Mouse (Mus musculus) thymus, postnatal 4 days (tissue): ENCODE measurements around the gene Rfwd3.
"Not testable (repeated sequence)": the region's sequence is repeated elsewhere in the genome, so short reads cannot be mapped to it uniquely, and the experiment has no call there.

Source experiments
- DNase-seq: peaks from one replicate; pipeline ENCODE4 v3.0.0; 2021

The Rfwd3 gene

GRCm38 (mm10) chr8:111282093-111282492 lies 17.9 kb downstream of the Rfwd3 start:
- no peak for DNase-seq

GRCm38 (mm10) chr8:111268277-111268676 lies 31.7 kb downstream of the Rfwd3 start:
- DNase-seq = peak; percentile 14

- DNase-seq = not testable (repeated sequence)
Observed at GRCm38 (mm10) chr8:111266161-111266560, 33.9 kb downstream of the Rfwd3 start.

- no peak for DNase-seq
Observed at GRCm38 (mm10) chr8:111264693-111265220, 35.3 kb downstream of the Rfwd3 start.

- no peak for DNase-seq
Observed at GRCm38 (mm10) chr8:111261981-111262381, 38.0 kb downstream of the Rfwd3 start.

GRCm38 (mm10) chr8:111260251-111260650 lies 39.8 kb downstream of the Rfwd3 start:
- DNase-seq = peak; percentile 8

GRCm38 (mm10) chr8:111259408-111259741 lies 40.6 kb downstream of the Rfwd3 start:
- no peak for DNase-seq

- peak; percentile 97 for DNase-seq
Observed at GRCm38 (mm10) chr8:111258631-111259407, 41.2 kb downstream of the Rfwd3 start, which contains the start of gene Glg1. TSS of gene Glg1 (minus strand) at chr8:111259216.

- no peak for DNase-seq
Observed at GRCm38 (mm10) chr8:111258010-111258630, 41.9 kb downstream of the Rfwd3 start.

GRCm38 (mm10) chr8:111252487-111253112 lies 47.4 kb downstream of the Rfwd3 start:
- no peak for DNase-seq

GRCm38 (mm10) chr8:111250111-111250510 lies 49.9 kb downstream of the Rfwd3 start:
- no peak for DNase-seq

GRCm38 (mm10) chr8:111248136-111248535 lies 51.9 kb downstream of the Rfwd3 start:
- no peak for DNase-seq

- not testable (repeated sequence) for DNase-seq
Observed at GRCm38 (mm10) chr8:111246864-111247263, 53.2 kb downstream of the Rfwd3 start.

GRCm38 (mm10) chr8:111246287-111246830 lies 53.7 kb downstream of the Rfwd3 start:
- DNase-seq = no peak

- no peak for DNase-seq
Observed at GRCm38 (mm10) chr8:111237301-111237700, 62.7 kb downstream of the Rfwd3 start.

GRCm38 (mm10) chr8:111233730-111234129 lies 66.3 kb downstream of the Rfwd3 start:
- no peak for DNase-seq

- DNase-seq = no peak
Observed at GRCm38 (mm10) chr8:111224153-111224552, 75.9 kb downstream of the Rfwd3 start.
